Comparison of ENCODE assay signal across 18 mouse cellular contexts in genomic region chr4:59263418-59263817, GRCm38 (mm10).
A peak's percentile ranks its signal among the peaks of the same experiment; 100 is the strongest.
DNase-seq lines count a peak whose midpoint lies in the region; ATAC-seq and TF ChIP-seq lines count a peak whose summit lies in the region.
"Had no signal": no experiment of that assay in that cellular context is flagged by ENCODE, and none has a peak within 500 bp of the region (broad histone marks: within the 10 kb centered on the region; RNA-seq: fewer than 3 reads in every experiment).

No protein-coding gene starts in this region.

- peak; percentile 34 for DNase-seq in kidney, adult 2 months
- no peak for DNase-seq in lung, postnatal 0 days (ENCODE audit: low spot score)
- DNase-seq in lung, adult 18-20 months, result no peak
- DNase-seq in ES-CJ7 (ENCODE audit: low read depth, low spot score), result peak; percentile 6
- DNase-seq in hindbrain, embryonic 11.5 days (ENCODE audit: low spot score), result no peak
- DNase-seq: cerebellum, adult 8-10 months; gastrocnemius, postnatal 36 days; heart, postnatal 4 days; lung, embryonic 14.5 days; thymus, postnatal 4 days had no signal

- no peak for TF ChIP-seq POLR2A in kidney, adult 2 months (IDR thresholded peaks at IDR 0.05; ENCODE audit: low read depth, low read length)
- TF ChIP-seq POLR2A in cortical plate, adult 2 months (IDR thresholded peaks at IDR 0.05; ENCODE audit: extremely low read depth, insufficient read depth, low read length), result no peak

- 75% methylated on average over 2 of the region's 2 CpGs for WGBS in kidney, adult 2 months
- WGBS in kidney, embryonic 15.5 days, result 81% methylated on average over 2 of the region's 2 CpGs
- WGBS in lung, postnatal 0 days, result 60% methylated on average over 2 of the region's 2 CpGs
- 88% methylated on average over 2 of the region's 2 CpGs for WGBS in forebrain, embryonic 13.5 days
- 91% methylated on average over 2 of the region's 2 CpGs for WGBS in hindbrain, embryonic 11.5 days

- no peaks in the 10 kb centered on the region for H3K27me3 ChIP-seq in kidney, adult 2 months (replicated peaks; ENCODE audit: control insufficient read depth, insufficient read depth, low read length)
- no peaks in the 10 kb centered on the region for H3K27me3 ChIP-seq in kidney, embryonic 15.5 days
- no peaks in the 10 kb centered on the region for H3K27me3 ChIP-seq in lung, postnatal 0 days (replicated peaks; ENCODE audit: insufficient read depth, low read length)
- no peaks in the 10 kb centered on the region for H3K27me3 ChIP-seq in forebrain, embryonic 13.5 days
- H3K27me3 ChIP-seq in hindbrain, embryonic 11.5 days (ENCODE audit: control insufficient read depth, insufficient read depth, low read length), result no peaks in the 10 kb centered on the region
- H3K27me3 ChIP-seq: embryonic facial prominence, embryonic 13.5 days; heart, embryonic 12.5 days; neural tube, embryonic 12.5 days; Patski had no signal

- H3K9ac ChIP-seq in kidney, embryonic 15.5 days, result no peak overlapping the region
- no peak overlapping the region for H3K9ac ChIP-seq in lung, postnatal 0 days (replicated peaks; ENCODE audit: low read depth)
- no peak overlapping the region for H3K9ac ChIP-seq in forebrain, embryonic 13.5 days
- no peak overlapping the region for H3K9ac ChIP-seq in hindbrain, embryonic 11.5 days (ENCODE audit: low read depth, low read length)
- H3K9ac ChIP-seq: embryonic facial prominence, embryonic 13.5 days; heart, embryonic 12.5 days; lung, embryonic 14.5 days; neural tube, embryonic 12.5 days had no signal

- H3K27ac ChIP-seq in kidney, adult 2 months (ENCODE audit: insufficient read depth, low read depth, low read length), result no peak overlapping the region
- H3K27ac ChIP-seq in kidney, embryonic 15.5 days, result no peak overlapping the region
- H3K27ac ChIP-seq in lung, postnatal 0 days (ENCODE audit: low read length), result no peak overlapping the region
- no peak overlapping the region for H3K27ac ChIP-seq in cortical plate, adult 2 months (ENCODE audit: insufficient read depth, low read length)
- no peak overlapping the region for H3K27ac ChIP-seq in forebrain, embryonic 13.5 days
- H3K27ac ChIP-seq in hindbrain, embryonic 11.5 days (ENCODE audit: low read depth, low read length), result no peak overlapping the region
- H3K27ac ChIP-seq: embryonic facial prominence, embryonic 13.5 days; neural tube, embryonic 12.5 days had no signal

- no peak for TF ChIP-seq EP300 in lung, postnatal 0 days (IDR thresholded peaks at IDR 0.05)

- H3K4me2 ChIP-seq in kidney, embryonic 15.5 days, result no peak overlapping the region
- no peak overlapping the region for H3K4me2 ChIP-seq in lung, postnatal 0 days (replicated peaks; ENCODE audit: low read depth, low read length)
- no peak overlapping the region for H3K4me2 ChIP-seq in forebrain, embryonic 13.5 days
- H3K4me2 ChIP-seq in hindbrain, embryonic 11.5 days (replicated peaks; ENCODE audit: low read depth, low read length), result no peak overlapping the region
- H3K4me2 ChIP-seq: embryonic facial prominence, embryonic 13.5 days; heart, embryonic 12.5 days; lung, embryonic 14.5 days; neural tube, embryonic 12.5 days had no signal

- 0 out of 2 replicates have a peak, but pooled peaks cover 3% of the 10 kb centered on the region for H3K9me3 ChIP-seq in kidney, embryonic 15.5 days (replicated peaks)
- H3K9me3 ChIP-seq in lung, postnatal 0 days (ENCODE audit: low read length), result no peaks in the 10 kb centered on the region
- H3K9me3 ChIP-seq in forebrain, embryonic 13.5 days (replicated peaks), result peaks cover under 1% of the 10 kb centered on the region; the same call in 1 of the 2 replicates
- no peaks in the 10 kb centered on the region for H3K9me3 ChIP-seq in hindbrain, embryonic 11.5 days (ENCODE audit: control insufficient read depth, low read length)
- H3K9me3 ChIP-seq: embryonic facial prominence, embryonic 13.5 days; neural tube, embryonic 12.5 days had no signal

- no peak overlapping the region for H3K4me3 ChIP-seq in kidney, adult 2 months (ENCODE audit: insufficient read depth, low read depth, low read length)
- H3K4me3 ChIP-seq in kidney, embryonic 15.5 days (replicated peaks), result no peak overlapping the region
- no peak overlapping the region for H3K4me3 ChIP-seq in lung, postnatal 0 days (ENCODE audit: low read depth, low read length)
- no peak overlapping the region for H3K4me3 ChIP-seq in cortical plate, adult 2 months (ENCODE audit: insufficient read depth, low read length)
- H3K4me3 ChIP-seq in forebrain, embryonic 13.5 days, result no peak overlapping the region
- H3K4me3 ChIP-seq in hindbrain, embryonic 11.5 days (ENCODE audit: low read depth, low read length), result no peak overlapping the region
- H3K4me3 ChIP-seq: embryonic facial prominence, embryonic 13.5 days; heart, embryonic 12.5 days; neural tube, embryonic 12.5 days had no signal

- 0 out of 2 replicates have a peak, but pooled peaks cover 6% of the 10 kb centered on the region for H3K4me1 ChIP-seq in kidney, adult 2 months (ENCODE audit: control insufficient read depth, insufficient read depth, low read length)
- no peaks in the 10 kb centered on the region for H3K4me1 ChIP-seq in kidney, embryonic 15.5 days
- no peaks in the 10 kb centered on the region for H3K4me1 ChIP-seq in lung, postnatal 0 days (ENCODE audit: insufficient read depth, low read depth, low read length)
- H3K4me1 ChIP-seq in cortical plate, adult 2 months (ENCODE audit: control insufficient read depth, insufficient read depth, low read length), result no peaks in the 10 kb centered on the region
- no peaks in the 10 kb centered on the region for H3K4me1 ChIP-seq in forebrain, embryonic 13.5 days
- no peaks in the 10 kb centered on the region for H3K4me1 ChIP-seq in hindbrain, embryonic 11.5 days (replicated peaks; ENCODE audit: control insufficient read depth, insufficient read depth, low read length)
- H3K4me1 ChIP-seq: embryonic facial prominence, embryonic 13.5 days; heart, embryonic 12.5 days; neural tube, embryonic 12.5 days had no signal

- H3K36me3 ChIP-seq in kidney, adult 2 months (ENCODE audit: control insufficient read depth, insufficient read depth, low read length), result no peaks in the 10 kb centered on the region
- no peaks in the 10 kb centered on the region for H3K36me3 ChIP-seq in kidney, embryonic 15.5 days
- H3K36me3 ChIP-seq in lung, postnatal 0 days (ENCODE audit: insufficient read depth, low read length), result no peaks in the 10 kb centered on the region
- no peaks in the 10 kb centered on the region for H3K36me3 ChIP-seq in forebrain, embryonic 13.5 days (ENCODE audit: poor library complexity, severe bottlenecking)
- no peaks in the 10 kb centered on the region for H3K36me3 ChIP-seq in hindbrain, embryonic 11.5 days (ENCODE audit: control insufficient read depth, insufficient read depth, low read length)
- H3K36me3 ChIP-seq: embryonic facial prominence, embryonic 13.5 days; heart, embryonic 12.5 days; neural tube, embryonic 12.5 days had no signal

- TF ChIP-seq CTCF in kidney, adult 2 months (conservative IDR thresholded peaks at IDR 0.05; ENCODE audit: insufficient read depth, insufficient read length, low read depth, low read length), result peak; percentile 37
- TF ChIP-seq CTCF in lung, postnatal 0 days (IDR thresholded peaks at IDR 0.05), result peak; percentile 57
- peak; percentile 13; the same call in 1 of the 2 replicates for TF ChIP-seq CTCF in cortical plate, adult 2 months (IDR thresholded peaks at IDR 0.05; ENCODE audit: extremely low read depth, insufficient read depth, low read length)

- no peak for ATAC-seq in kidney, embryonic 15.5 days (replicated peaks; ENCODE audit: low FRiP score)
- ATAC-seq in lung, postnatal 0 days, result no peak
- no peak for ATAC-seq in forebrain, embryonic 13.5 days
- ATAC-seq in hindbrain, embryonic 11.5 days (ENCODE audit: low FRiP score), result no peak
- ATAC-seq: activated CD4-positive, CD25-positive, alpha-beta regulatory T cell, adult 4 months; Patski had no signal

Comparison
In these comparisons a context has a peak if more than half of its experiments do, and no peak if none do; other contexts are left out.
1. DNase-seq: peak in kidney, adult 2 months (single experiment) and ES-CJ7 (single experiment); none in lung, postnatal 0 days (single experiment), lung, adult 18-20 months (0 of 2) and hindbrain, embryonic 11.5 days (single experiment).
2. Peak in every context shown above with its lines, with median percentiles within 50 percentile points of each other: CTCF ChIP-seq.